Mouse (Mus musculus) MEL (cell line): ENCODE measurements around the gene Gm49486. TPM values are rescaled to one million over a fixed set of nuclear protein-coding genes. Genes with fewer than 3 reads are reported as not detected.

ENCODE experiments used
- DNase-seq: peaks from one replicate; pipeline ENCODE4 v3.0.0; 2011; ENCODE audit warnings: low read depth, low spot score
- H3K27ac ChIP-seq: 2 replicates; pipeline ENCODE4 v1.5.1; 2012; ENCODE audit warnings: low read depth, mild to moderate bottlenecking, control low read depth, low read length, moderate library complexity; ENCODE audit not compliant: control insufficient read depth
- H3K27me3 ChIP-seq, 2 experiments: fragments of 150-350 bp in 1 of 2; sonication (generic) in 1 of 2; 2 replicates each; pipeline ENCODE4 v1.6.1; 2012; ENCODE audit warnings: low read length in 2 of 2, mild to moderate bottlenecking in 2 of 2, improper control_type of control experiment in 1 of 2, moderate library complexity in 1 of 2; ENCODE audit not compliant: insufficient read depth in 2 of 2, control insufficient read depth in 1 of 2
- H3K36me3 ChIP-seq, 2 experiments: 2 replicates each; pipeline ENCODE4 v1.6.1; 2012 to 2014; ENCODE audit warnings: low read length in 2 of 2, improper control_type of control experiment in 1 of 2, inconsistent platforms in 1 of 2, mild to moderate bottlenecking in 1 of 2; ENCODE audit not compliant: insufficient read depth in 2 of 2, control insufficient read depth in 1 of 2
- H3K4me1 ChIP-seq, 2 experiments: fragments of 150-350 bp in 1 of 2; sonication (generic) in 1 of 2; 2 replicates each; pipeline ENCODE4 v1.6.1; 2012; ENCODE audit warnings: low read length in 2 of 2, improper control_type of control experiment in 1 of 2, mild to moderate bottlenecking in 1 of 2; ENCODE audit not compliant: insufficient read depth in 2 of 2, control insufficient read depth in 1 of 2
- H3K4me3 ChIP-seq, 2 experiments: fragments of 150-350 bp in 1 of 2; sonication (generic) in 1 of 2; 2 replicates each; pipeline ENCODE4 v1.5.1; 2012; ENCODE audit warnings: low read depth in 2 of 2, low read length in 2 of 2, mild to moderate bottlenecking in 2 of 2, moderate library complexity in 2 of 2, control low read depth in 1 of 2, improper control_type of control experiment in 1 of 2; ENCODE audit not compliant: control insufficient read depth in 1 of 2, insufficient read depth in 1 of 2
- H3K79me2 ChIP-seq: 2 replicates; pipeline ENCODE4 v1.6.1; 2012; ENCODE audit warnings: mild to moderate bottlenecking, low read length, moderate library complexity; ENCODE audit not compliant: control insufficient read depth, poor library complexity, insufficient read depth
- H3K9ac ChIP-seq: 2 replicates; pipeline ENCODE4 v1.6.1; 2012; ENCODE audit warnings: low read depth, mild to moderate bottlenecking, control low read depth, low read length, moderate library complexity; ENCODE audit not compliant: control insufficient read depth, poor library complexity, severe bottlenecking
- H3K9me3 ChIP-seq: fragments of 150-350 bp; sonication (generic); replicated peaks from 2 replicates; pipeline ENCODE4 v1.6.1; 2012; ENCODE audit warnings: mild to moderate bottlenecking, low read length, improper control_type of control experiment, moderate library complexity; ENCODE audit not compliant: insufficient read depth
- BHLHE40 ChIP-seq: IDR thresholded peaks from 2 replicates; pipeline ENCODE4 v1.6.1; 2012; ENCODE audit warnings: low read depth, mild to moderate bottlenecking, inconsistent platforms, low read length, improper control_type of control experiment, borderline replicate concordance
- CHD1 ChIP-seq: IDR thresholded peaks from 2 replicates; pipeline ENCODE4 v1.6.1; 2012; ENCODE audit warnings: low read depth, mild to moderate bottlenecking, inconsistent platforms, low read length, improper control_type of control experiment
- CHD2 ChIP-seq: IDR thresholded peaks from 2 replicates; pipeline ENCODE4 v1.6.1; 2011; ENCODE audit warnings: low read length, improper control_type of control experiment
- E2F4 ChIP-seq: IDR thresholded peaks from 2 replicates; pipeline ENCODE4 v1.6.1; 2011; ENCODE audit warnings: low read depth, low read length, improper control_type of control experiment, borderline replicate concordance
- ETS1 ChIP-seq: IDR thresholded peaks from 2 replicates; pipeline ENCODE4 v1.6.1; 2012; ENCODE audit warnings: low read depth, mild to moderate bottlenecking, inconsistent platforms, low read length, improper control_type of control experiment, moderate library complexity
- JUND ChIP-seq: IDR thresholded peaks from 2 replicates; pipeline ENCODE4 v1.6.1; 2011; ENCODE audit warnings: low read depth, mild to moderate bottlenecking, improper control_type of control experiment, low read length
- KAT2A ChIP-seq: conservative IDR thresholded peaks from 2 replicates; pipeline ENCODE4 v1.6.1; 2012; ENCODE audit warnings: low read depth, low read length, improper control_type of control experiment, inconsistent platforms
- MEF2A ChIP-seq: IDR thresholded peaks from 2 replicates; pipeline ENCODE4 v1.6.1; 2014; ENCODE audit warnings: low read depth, mild to moderate bottlenecking, inconsistent platforms, low read length, improper control_type of control experiment; ENCODE audit not compliant: poor library complexity, insufficient replicate concordance, severe bottlenecking; ENCODE audit errors: extremely low read depth
- MXI1 ChIP-seq: IDR thresholded peaks from 2 replicates; pipeline ENCODE4 v1.6.1; 2011; ENCODE audit warnings: mild to moderate bottlenecking, low read depth, low read length, improper control_type of control experiment
- NELFE ChIP-seq: IDR thresholded peaks from 2 replicates; pipeline ENCODE4 v1.6.1; 2011; ENCODE audit warnings: low read depth, low read length, improper control_type of control experiment
- POLR2A ChIP-seq, 2 experiments: IDR thresholded peaks; 2 replicates each; pipeline ENCODE4 v1.6.1; 2011 to 2012; ENCODE audit warnings: low read length in 2 of 2, mild to moderate bottlenecking in 2 of 2, control low read depth in 1 of 2, improper control_type of control experiment in 1 of 2, low read depth in 1 of 2, moderate library complexity in 1 of 2; ENCODE audit not compliant: control insufficient read depth in 1 of 2, insufficient read depth in 1 of 2, poor library complexity in 1 of 2
- POLR2AphosphoS2 ChIP-seq: IDR thresholded peaks from 2 replicates; pipeline ENCODE4 v1.6.1; 2011; ENCODE audit warnings: low read length, improper control_type of control experiment
- RAD21 ChIP-seq: IDR thresholded peaks from 2 replicates; pipeline ENCODE4 v1.6.1; 2011; ENCODE audit warnings: mild to moderate bottlenecking, low read depth, low read length, improper control_type of control experiment
- SIN3A ChIP-seq: IDR thresholded peaks from 2 replicates; pipeline ENCODE4 v1.6.1; 2012; ENCODE audit warnings: low read length, improper control_type of control experiment, inconsistent platforms
- TAL1 ChIP-seq: IDR thresholded peaks from 2 replicates; pipeline ENCODE4 v1.6.1; 2012; ENCODE audit warnings: mild to moderate bottlenecking, inconsistent platforms, low read length, moderate library complexity, mixed read lengths
- TBP ChIP-seq: IDR thresholded peaks from 2 replicates; pipeline ENCODE4 v1.8.0; 2011; ENCODE audit warnings: low read depth, low read length, improper control_type of control experiment
- TCF12 ChIP-seq: IDR thresholded peaks from 2 replicates; pipeline ENCODE4 v1.6.1; 2014; ENCODE audit warnings: low read depth, mild to moderate bottlenecking, inconsistent platforms, low read length, improper control_type of control experiment, moderate library complexity
- UBTF ChIP-seq: IDR thresholded peaks from 2 replicates; pipeline ENCODE4 v1.6.1; 2012; ENCODE audit warnings: low read depth, mild to moderate bottlenecking, inconsistent platforms, low read length, improper control_type of control experiment, moderate library complexity, borderline replicate concordance; ENCODE audit not compliant: insufficient read depth
- USF1 ChIP-seq: IDR thresholded peaks from 2 replicates; pipeline ENCODE4 v1.6.1; 2014; ENCODE audit warnings: low read depth, mild to moderate bottlenecking, inconsistent platforms, low read length, improper control_type of control experiment, moderate library complexity
- ZC3H11A ChIP-seq: IDR thresholded peaks from 2 replicates; pipeline ENCODE4 v1.6.1; 2012; ENCODE audit warnings: low read depth, mild to moderate bottlenecking, inconsistent platforms, low read length, improper control_type of control experiment
- ZKSCAN1 ChIP-seq: IDR thresholded peaks from 2 replicates; pipeline ENCODE4 v1.6.1; 2012; ENCODE audit warnings: low read depth, mild to moderate bottlenecking, inconsistent platforms, low read length, improper control_type of control experiment, moderate library complexity
- ZMIZ1 ChIP-seq: IDR thresholded peaks from 2 replicates; pipeline ENCODE4 v1.6.1; 2012; ENCODE audit warnings: low read depth, mild to moderate bottlenecking, inconsistent platforms, low read length, improper control_type of control experiment, moderate library complexity
- ZNF384 ChIP-seq: IDR thresholded peaks from 2 replicates; pipeline ENCODE4 v1.6.1; 2012; ENCODE audit warnings: low read depth, mild to moderate bottlenecking, inconsistent platforms, low read length, improper control_type of control experiment
- polyA plus RNA-seq, 2 experiments: library from polyadenylated mRNA; stranded (reverse) in 1 of 2; unstranded in 1 of 2; fragments of >175 nt in 1 of 2; fragments of >200 nt in 1 of 2; gene quantifications; 2 replicates each; pipeline versions ENCODE4 v1.2.1 to v1.2.4; 2012; ENCODE audit warnings: low replicate concordance in 2 of 2, low read depth in 1 of 2; ENCODE audit not compliant: insufficient read length in 2 of 2, insufficient read depth in 1 of 2, missing spikeins in 1 of 2
- total RNA-seq: library from RNA; depleted of rRNA; stranded (reverse); fragments of 300-350 nt; gene quantifications from 2 replicates; pipeline ENCODE4 v1.2.3, GENCODE M21; 2012

Gm49486 gene
- total and polyA plus RNA-seq, 3 experiments: 0.12 to 0.46 TPM; not detected in 1

DNA sequence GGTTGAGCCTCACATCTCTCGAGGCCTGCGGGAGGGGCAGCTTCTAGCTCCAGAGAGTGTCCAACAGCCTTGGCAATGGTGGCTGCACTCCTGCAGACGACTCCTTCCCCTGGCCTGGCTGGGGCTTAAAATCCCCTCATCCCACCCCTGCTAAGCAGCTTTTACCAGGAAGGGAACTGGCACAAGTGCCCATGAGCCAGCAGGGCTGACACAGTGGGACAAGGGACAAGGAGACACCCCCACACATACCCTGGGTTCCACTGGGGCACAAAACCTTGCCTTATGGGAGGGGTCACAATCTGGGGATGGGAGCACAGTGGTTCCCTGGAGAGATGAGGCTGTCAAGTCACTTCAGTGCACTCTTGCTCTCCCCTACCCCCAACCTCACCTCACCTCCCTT lies 25.5 kb downstream of the Gm49486 start, which contains the start of gene Slc16a8:
Gene Slc16a8, minus strand, starts transcription at position 101 of the 400 bp plus-strand sequence.
- Histone ChIP-seq H3K9ac (no peak within 1 kb of the TSS), H3K4me3 (no peak within 1 kb of the TSS), H3K4me1 (no peaks in the 10 kb centered on the region), H3K9me3 (no peaks in the 10 kb centered on the region), H3K27ac (no peak within 1 kb of the TSS), H3K36me3 (no peaks in the 10 kb centered on the region), H3K79me2 (no peaks in the 10 kb centered on the region), H3K27me3 (no peaks in the 10 kb centered on the region)
- DNase-seq: no peak
- no peak for TF ChIP-seq CHD2

DNA sequence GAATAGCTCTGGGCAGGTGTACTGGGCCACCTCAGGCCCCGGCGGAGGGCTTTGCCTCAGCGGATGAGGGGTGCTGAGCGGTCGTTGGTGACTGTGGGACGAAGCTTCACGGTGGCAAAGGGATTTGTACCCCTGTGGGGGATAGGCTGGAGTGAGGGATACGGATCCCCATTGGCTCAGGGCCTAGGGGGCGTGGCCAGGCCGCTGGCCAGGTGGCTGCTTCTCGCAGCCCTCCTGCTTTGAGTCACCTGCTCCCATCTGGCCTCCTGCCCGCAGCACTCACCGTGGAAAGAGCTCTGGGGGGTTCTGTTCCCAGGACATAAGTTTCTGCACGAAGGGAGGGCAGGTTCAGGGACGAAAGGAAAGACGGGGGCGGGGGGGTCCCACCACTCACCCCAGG lies 29.3 kb downstream of the Gm49486 start:
- Histone ChIP-seq H3K9ac (no peak overlapping the region), H3K27me3 (no peaks in the 10 kb centered on the region), H3K4me1 (no peaks in the 10 kb centered on the region), H3K4me3 (no peak overlapping the region), H3K79me2 (no peaks in the 10 kb centered on the region), H3K9me3 (no peaks in the 10 kb centered on the region), H3K36me3 (no peaks in the 10 kb centered on the region), H3K27ac (no peak overlapping the region)
- TF ChIP-seq CHD1: no peak
- TF ChIP-seq ZMIZ1: no peak
- no peak for TF ChIP-seq JUND
- TF ChIP-seq TAL1: no peak
- no peak for TF ChIP-seq MXI1
- no peak for TF ChIP-seq RAD21
- TF ChIP-seq POLR2AphosphoS2: no peak
- TF ChIP-seq KAT2A: no peak
- TF ChIP-seq ZKSCAN1: no peak
- no peak for TF ChIP-seq SIN3A
- no peak for DNase-seq

DNA sequence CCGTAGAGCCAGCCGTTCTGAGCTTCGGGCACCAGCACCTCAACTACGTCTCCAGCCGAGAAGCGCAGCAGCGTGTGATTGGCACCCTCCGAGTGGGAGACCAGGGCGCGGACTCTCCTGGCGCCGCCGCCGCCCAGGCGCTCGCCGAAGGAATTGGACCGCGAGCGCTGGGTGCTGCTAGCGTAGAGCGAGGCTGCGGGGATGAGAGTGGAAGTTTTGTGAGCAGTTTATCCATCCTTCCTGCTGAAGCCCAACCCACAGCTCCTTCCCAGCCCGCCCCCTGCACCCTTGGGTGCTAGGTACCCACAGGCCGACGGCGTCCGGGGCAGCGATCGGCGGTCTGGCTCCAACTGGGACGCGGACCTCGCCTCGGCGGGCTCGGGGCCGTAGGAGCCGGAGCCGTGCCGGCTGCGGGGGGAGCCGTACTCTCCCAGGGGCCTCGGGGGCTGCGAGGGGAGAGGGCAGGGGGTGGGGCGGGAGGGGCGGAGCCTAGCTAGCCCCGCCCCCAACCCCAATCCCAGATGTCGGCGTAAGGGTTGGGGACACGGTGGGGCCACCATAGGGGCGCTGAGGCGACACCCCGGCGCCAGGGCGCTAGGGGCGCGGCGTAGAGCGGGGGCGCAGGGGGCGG lies 32.0 kb downstream of the Gm49486 start:
- H3K36me3 ChIP-seq: no peaks in the 10 kb centered on the region
- no peak for DNase-seq
- no peaks in the 10 kb centered on the region for H3K4me1 ChIP-seq
- no peaks in the 10 kb centered on the region for H3K9me3 ChIP-seq
- no peak overlapping the region for H3K9ac ChIP-seq
- H3K79me2 ChIP-seq: no peaks in the 10 kb centered on the region
- no peaks in the 10 kb centered on the region for H3K27me3 ChIP-seq
- TF ChIP-seq TBP: no peak
- TF ChIP-seq E2F4: no peak
- no peak for TF ChIP-seq BHLHE40
- no peak for TF ChIP-seq ETS1
- TF ChIP-seq POLR2A (IDR thresholded peaks at IDR 0.05; ENCODE audit: control insufficient read depth in 1 of 2, insufficient read depth in 1 of 2, low read depth in 1 of 2, low read length in 2 of 2, poor library complexity in 1 of 2): no peak
- no peak for TF ChIP-seq UBTF
- TF ChIP-seq USF1: no peak
- no peak for TF ChIP-seq TCF12
- TF ChIP-seq MEF2A: no peak
- TF ChIP-seq ZC3H11A: no peak
- no peak for TF ChIP-seq ZNF384
- TF ChIP-seq CHD2: no peak
- TF ChIP-seq NELFE: no peak
- H3K27ac ChIP-seq: no peak overlapping the region
- H3K4me3 ChIP-seq: no peak overlapping the region
